In genomic region chr3:151393330-151393729, GRCm38 (mm10) we compare ENCODE assay signal across 20 mouse cellular contexts. TPM values are rescaled to one million over a fixed set of nuclear protein-coding genes. Genes with fewer than 3 reads are reported as not detected.
DNase-seq lines count a peak whose midpoint lies in the region; ATAC-seq lines count a peak whose summit lies in the region.
"Had no signal": no experiment of that assay in that cellular context is flagged by ENCODE, and none has a peak within 500 bp of the region (broad histone marks: within the 10 kb centered on the region; RNA-seq: fewer than 3 reads in every experiment).

No protein-coding gene starts in this region.

- no peak for DNase-seq in gastrocnemius, adult 18-20 months (ENCODE audit: low spot score)
- DNase-seq in heart, postnatal 14 days, result no peak
- DNase-seq: adrenal gland, adult 8-10 months; adrenal gland, postnatal 14 days; adrenal gland, postnatal 36 days; B cell, adult 2 months; cerebellum, adult 11-12 months; cerebellum, adult 2 months; cerebellum, adult 9-10 months; cerebellum, postnatal 25 days; embryo, embryonic 11 days had no signal

- peak; percentile 87 for ATAC-seq in common myeloid progenitor, adult 5-6 weeks (replicated peaks; ENCODE audit: low read depth, poor library complexity, severe bottlenecking)
- peak; percentile 40 to 54; a peak in 3 of 4 replicates for ATAC-seq in hematopoietic stem cell, adult 5-6 weeks (replicated peaks in 1 of 2; ENCODE audit: insufficient read depth in 1 of 2, low FRiP score in 2 of 2, low TSS enrichment in 1 of 2, low read depth in 1 of 2, poor library complexity in 2 of 2, severe bottlenecking in 2 of 2)
- ATAC-seq in megakaryocyte progenitor cell, adult 5-6 weeks (replicated peaks; ENCODE audit: poor library complexity), result peak; percentile 82
- ATAC-seq: activated CD4-positive, CD25-positive, alpha-beta regulatory T cell, adult 4 months; CD4-positive, CD25-positive, alpha-beta regulatory T cell, adult 4 months; forebrain, embryonic 14.5 days; forebrain, embryonic 16.5 days; Patski had no signal

- intact Hi-C loops in heart, postnatal 14 days (cut with DNase I), result no loop called here

RNA-seq across cellular contexts. Expression of gene Adgrl4, which starts 44.4 kb away (rescaled TPM):
- 395 and 418 TPM in 2 replicates for total RNA-seq in common myeloid progenitor, adult 5-6 weeks (2017)
- total RNA-seq in hematopoietic stem cell, adult 5-6 weeks (2017), result 1,272 and 1,485 TPM in 2 replicates
- total RNA-seq in megakaryocyte progenitor cell, adult 5-6 weeks (2015), result 169 and 236 TPM in 2 replicates
- total RNA-seq in megakaryocyte progenitor cell, adult 5-6 weeks (2017), result 133 and 193 TPM in 2 replicates
- 10 to 100 TPM; 17.7 to 20.7 TPM for total RNA-seq in gastrocnemius, adult 18-20 months (2021)
- total RNA-seq in heart, postnatal 14 days (2021), result 100 to 1,000 TPM in 1 of 2 experiments, 10 to 100 TPM in 1; 95.1 to 105 TPM
- total RNA-seq: CH12.LX had no signal

Comparison
In these comparisons a context has a peak if more than half of its experiments do, and no peak if none do; other contexts are left out.
1. RNA of gene Adgrl4, which starts 44.4 kb away (total RNA-seq): 1,272 to 1,485 TPM in hematopoietic stem cell, adult 5-6 weeks, 395 to 418 TPM in common myeloid progenitor, adult 5-6 weeks, 133 to 236 TPM in megakaryocyte progenitor cell, adult 5-6 weeks and 95.1 to 105 TPM in heart, postnatal 14 days; 17.7 to 20.7 TPM in gastrocnemius, adult 18-20 months; every median in the first group is over 4 times any median in the second.
2. Peak in every context shown above with its lines, with median percentiles within 50 percentile points of each other: ATAC-seq.